Mouse (Mus musculus): ENCODE data around the gene Ptk7. TPM values are rescaled to one million over a fixed set of nuclear protein-coding genes. Genes with fewer than 3 reads are reported as not detected.
"Not testable (repeated sequence)": the region's sequence is repeated elsewhere in the genome, so short reads cannot be mapped to it uniquely, and the experiment has no call there.

Ptk7 gene
- polyA plus RNA-seq, 1 experiment from 2014 or later, result 25.9 TPM

DNA sequence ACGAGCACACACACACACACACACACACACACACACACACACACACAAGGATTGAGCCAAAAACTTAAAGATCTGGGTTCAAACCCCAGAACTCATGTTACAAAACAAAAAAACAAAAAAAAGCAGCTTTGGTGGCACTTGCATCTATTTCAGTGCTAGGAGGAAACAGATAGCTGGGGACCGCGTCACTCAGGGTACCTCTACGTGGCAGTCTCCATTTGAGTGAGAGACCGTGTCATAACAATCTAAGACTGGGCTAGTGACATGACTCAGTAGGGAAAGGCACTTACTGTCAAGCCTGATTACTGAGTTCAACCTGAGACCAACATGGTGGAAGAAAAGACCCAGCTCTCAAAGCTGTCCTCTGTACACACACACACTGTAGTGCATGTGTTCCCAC, 71.2 kb downstream of the Ptk7 start:
- no peaks in the 10 kb centered on the region for H3K9me3 ChIP-seq (ENCODE audit: control insufficient read depth, low read length)
- no peak overlapping the region for H3K9ac ChIP-seq (ENCODE audit: low read depth, low read length)
- H3K27me3 ChIP-seq (replicated peaks; ENCODE audit: control insufficient read depth, insufficient read depth, low read length), result no peaks in the 10 kb centered on the region
- H3K36me3 ChIP-seq (ENCODE audit: control insufficient read depth, insufficient read depth, low read length), result no peaks in the 10 kb centered on the region
- H3K4me1 ChIP-seq (ENCODE audit: control insufficient read depth, insufficient read depth, low read depth, low read length), result peaks cover 17% of the 10 kb centered on the region
- no peak overlapping the region for H3K4me3 ChIP-seq (ENCODE audit: low read length)
- no peak overlapping the region for H3K4me2 ChIP-seq (ENCODE audit: low read length)
- ATAC-seq, result no peak
- no peak overlapping the region for H3K27ac ChIP-seq (ENCODE audit: low read depth, low read length)
- WGBS, result 88% methylated on average over 5 of the region's 5 CpGs

GRCm38 (mm10) chr17:46557321-46557720, 72.0 kb downstream of the Ptk7 start:
- H3K9ac ChIP-seq (ENCODE audit: low read depth, low read length); H3K27ac ChIP-seq (ENCODE audit: low read depth, low read length): not testable (repeated sequence)

DNA sequence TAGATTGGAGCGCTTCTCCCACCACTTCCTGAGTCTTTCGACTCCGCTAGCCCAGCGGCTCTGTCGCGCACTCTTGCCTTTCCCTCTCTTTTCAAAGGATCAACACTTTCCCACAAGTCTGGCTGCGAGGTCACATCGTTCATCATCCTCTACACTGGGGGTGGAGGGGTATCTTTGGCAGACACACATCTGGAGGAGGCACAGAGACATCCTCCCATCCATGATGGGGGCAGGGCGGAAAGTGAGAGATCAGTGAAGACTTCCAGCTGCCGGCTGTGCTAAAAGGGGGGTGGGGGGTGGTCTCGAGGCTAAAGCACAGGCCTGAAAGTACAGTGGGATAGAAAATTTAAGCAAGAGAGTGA, 72.7 kb downstream of the Ptk7 start:
- ATAC-seq, result peak; percentile 32; the same call in 1 of the 2 replicates

More at GRCm38 (mm10) chr17:46557321-46557720, 72.0 kb downstream of the Ptk7 start:
- peaks cover 25% of the 10 kb centered on the region for H3K4me1 ChIP-seq (ENCODE audit: control insufficient read depth, insufficient read depth, low read depth, low read length)
- not testable (repeated sequence) for H3K4me3 ChIP-seq (ENCODE audit: low read length); H3K9me3 ChIP-seq (ENCODE audit: control insufficient read depth, low read length); H3K27me3 ChIP-seq (replicated peaks; ENCODE audit: control insufficient read depth, insufficient read depth, low read length); H3K36me3 ChIP-seq (ENCODE audit: control insufficient read depth, insufficient read depth, low read length); H3K4me2 ChIP-seq (ENCODE audit: low read length); ATAC-seq

GRCm38 (mm10) chr17:46555673-46556583, 73.4 kb downstream of the Ptk7 start, which contains the start of gene Srf:
Gene Srf, minus strand, starts transcription at chr17:46556175.
- under 1% methylated on average over 76 of the region's 87 CpGs for WGBS
- ATAC-seq, result peak; percentile 96

More for the DNA sequence above, 72.7 kb downstream of the Ptk7 start:
- peak overlapping the region; percentile 85 for H3K27ac ChIP-seq (ENCODE audit: low read depth, low read length)
- peaks cover 2% of the 10 kb centered on the region for H3K36me3 ChIP-seq (ENCODE audit: control insufficient read depth, insufficient read depth, low read length)
- no peaks in the 10 kb centered on the region for H3K27me3 ChIP-seq (replicated peaks; ENCODE audit: control insufficient read depth, insufficient read depth, low read length)
- H3K4me1 ChIP-seq (ENCODE audit: control insufficient read depth, insufficient read depth, low read depth, low read length), result peaks cover 27% of the 10 kb centered on the region
- H3K9me3 ChIP-seq (ENCODE audit: control insufficient read depth, low read length), result no peaks in the 10 kb centered on the region
- H3K4me2 ChIP-seq (ENCODE audit: low read length), result peak overlapping the region; percentile 88
- peak overlapping the region; percentile 99 for H3K4me3 ChIP-seq (ENCODE audit: low read length)
- peak overlapping the region; percentile 64 for H3K9ac ChIP-seq (ENCODE audit: low read depth, low read length)
- 1% methylated on average over 11 of the region's 11 CpGs for WGBS

DNA sequence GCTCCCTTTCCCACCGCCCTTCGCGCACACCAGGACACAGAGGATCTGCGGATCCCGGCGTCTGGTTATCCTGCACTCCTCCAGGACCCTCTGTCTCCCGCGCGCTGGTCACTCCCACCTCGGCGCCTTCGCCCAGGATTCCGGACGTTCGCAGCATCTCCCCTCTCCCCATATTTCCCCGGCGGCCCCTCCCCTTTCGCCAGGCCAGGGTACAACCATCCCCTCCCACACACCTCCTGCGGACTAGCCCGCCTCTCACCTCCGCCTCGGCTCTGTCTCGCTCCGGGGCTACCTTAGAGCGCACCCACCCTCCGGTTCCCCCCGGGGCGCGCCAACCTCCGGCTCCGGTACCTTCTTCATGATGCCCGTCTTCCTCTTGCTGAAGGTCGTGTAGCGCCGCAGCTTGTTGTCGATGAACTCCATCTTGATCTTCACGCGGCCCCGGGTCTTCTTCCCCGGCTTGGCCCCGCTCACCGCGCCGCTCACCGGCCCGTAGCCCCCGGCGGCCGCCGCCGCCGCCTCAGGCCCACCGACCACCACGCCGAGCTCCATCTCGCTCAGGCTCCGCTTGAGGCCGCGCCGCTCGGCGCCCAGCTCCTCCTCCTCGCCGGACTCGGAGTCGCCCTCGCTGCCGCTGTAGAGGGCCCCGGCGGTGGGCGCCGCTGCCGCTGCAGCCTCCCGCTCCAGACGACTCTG, 74.2 kb downstream of the Ptk7 start:
- peak overlapping the region; percentile 99 for H3K4me3 ChIP-seq (ENCODE audit: low read length)
- peak overlapping the region; percentile 99 for H3K9ac ChIP-seq (ENCODE audit: low read depth, low read length)
- no peak for ATAC-seq
- under 1% methylated on average over 67 of the region's 75 CpGs for WGBS
- H3K4me2 ChIP-seq (ENCODE audit: low read length), result peak overlapping the region; percentile 87
- H3K36me3 ChIP-seq (ENCODE audit: control insufficient read depth, insufficient read depth, low read length), result peaks cover 10% of the 10 kb centered on the region
- H3K9me3 ChIP-seq (ENCODE audit: control insufficient read depth, low read length), result no peaks in the 10 kb centered on the region
- H3K4me1 ChIP-seq (ENCODE audit: control insufficient read depth, insufficient read depth, low read depth, low read length), result peaks cover 27% of the 10 kb centered on the region
- H3K27me3 ChIP-seq (replicated peaks; ENCODE audit: control insufficient read depth, insufficient read depth, low read length), result no peaks in the 10 kb centered on the region
- H3K27ac ChIP-seq (ENCODE audit: low read depth, low read length), result peak overlapping the region; percentile 94

More at GRCm38 (mm10) chr17:46555673-46556583, 73.4 kb downstream of the Ptk7 start, which contains the start of gene Srf:
- Histone ChIP-seq H3K9ac (ENCODE audit: low read depth, low read length) (peak within 1 kb of the TSS; percentile 99), H3K4me1 (ENCODE audit: control insufficient read depth, insufficient read depth, low read depth, low read length) (peaks cover 27% of the 10 kb centered on the region), H3K4me2 (ENCODE audit: low read length) (peak within 1 kb of the TSS; percentile 88), H3K4me3 (ENCODE audit: low read length) (peak within 1 kb of the TSS; percentile 99), H3K27me3 (replicated peaks; ENCODE audit: control insufficient read depth, insufficient read depth, low read length) (no peaks in the 10 kb centered on the region), H3K9me3 (ENCODE audit: control insufficient read depth, low read length) (no peaks in the 10 kb centered on the region), H3K27ac (ENCODE audit: low read depth, low read length) (peak within 1 kb of the TSS; percentile 94), H3K36me3 (ENCODE audit: control insufficient read depth, insufficient read depth, low read length) (peaks cover 6% of the 10 kb centered on the region)

DNA sequence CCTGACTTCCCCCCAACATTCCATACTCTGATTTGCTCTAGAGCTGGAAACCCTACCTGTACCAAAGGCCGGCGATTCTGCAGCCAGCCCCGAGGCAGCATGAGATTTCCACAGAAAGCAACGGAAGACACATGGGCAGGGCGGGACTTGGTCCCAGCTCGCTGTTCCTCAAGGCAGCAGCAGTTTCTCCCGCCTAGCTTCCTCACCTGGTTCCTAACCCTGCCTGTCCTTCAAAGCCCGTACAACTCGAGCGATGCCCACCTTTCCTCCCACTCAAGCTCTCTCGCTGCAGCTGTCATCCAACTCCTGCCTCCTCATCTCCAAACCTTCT, 74.7 kb downstream of the Ptk7 start:
- WGBS, result under 1% methylated on average over 11 of the region's 11 CpGs

DNA sequence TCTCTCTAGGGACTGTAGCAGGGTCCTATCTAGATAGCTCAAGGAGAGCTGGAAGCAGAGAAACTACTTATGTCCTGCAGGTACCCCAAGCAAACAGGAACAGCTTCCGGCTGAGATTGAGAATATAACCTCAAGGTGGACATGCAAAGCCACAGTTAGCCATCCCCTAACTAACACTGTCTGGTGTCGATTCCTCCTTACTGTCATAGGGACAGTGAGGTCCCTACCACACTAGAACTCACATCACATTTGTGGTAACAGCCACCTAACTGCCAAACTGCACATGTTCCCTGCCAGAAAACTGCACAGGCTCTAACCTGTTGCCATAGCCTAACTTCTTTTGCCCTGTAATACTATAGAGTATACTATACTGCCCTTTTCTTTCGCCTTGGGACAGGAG, 75.4 kb downstream of the Ptk7 start:
- Histone ChIP-seq H3K4me3 (ENCODE audit: low read length) (peak overlapping the region; percentile 99), H3K9ac (ENCODE audit: low read depth, low read length) (peak overlapping the region; percentile 99), H3K4me2 (ENCODE audit: low read length) (peak overlapping the region; percentile 87), H3K9me3 (ENCODE audit: control insufficient read depth, low read length) (no peaks in the 10 kb centered on the region), H3K27ac (ENCODE audit: low read depth, low read length) (no peak overlapping the region), H3K4me1 (ENCODE audit: control insufficient read depth, insufficient read depth, low read depth, low read length) (peaks cover 27% of the 10 kb centered on the region), H3K27me3 (replicated peaks; ENCODE audit: control insufficient read depth, insufficient read depth, low read length) (no peaks in the 10 kb centered on the region), H3K36me3 (ENCODE audit: control insufficient read depth, insufficient read depth, low read length) (peaks cover 16% of the 10 kb centered on the region)
- 75% methylated on average over 3 of the region's 3 CpGs for WGBS
- no peak for ATAC-seq

More for the DNA sequence above, 74.7 kb downstream of the Ptk7 start:
- Histone ChIP-seq H3K4me2 (ENCODE audit: low read length) (peak overlapping the region; percentile 87), H3K36me3 (ENCODE audit: control insufficient read depth, insufficient read depth, low read length) (peaks cover 15% of the 10 kb centered on the region), H3K4me3 (ENCODE audit: low read length) (peak overlapping the region; percentile 99), H3K9ac (ENCODE audit: low read depth, low read length) (peak overlapping the region; percentile 99), H3K4me1 (ENCODE audit: control insufficient read depth, insufficient read depth, low read depth, low read length) (peaks cover 27% of the 10 kb centered on the region), H3K9me3 (ENCODE audit: control insufficient read depth, low read length) (no peaks in the 10 kb centered on the region), H3K27me3 (replicated peaks; ENCODE audit: control insufficient read depth, insufficient read depth, low read length) (no peaks in the 10 kb centered on the region), H3K27ac (ENCODE audit: low read depth, low read length) (peak overlapping the region; percentile 94)
- no peak for ATAC-seq

- peak overlapping the region; percentile 87 for H3K4me2 ChIP-seq (ENCODE audit: low read length)
- peak overlapping the region; percentile 80 for H3K27ac ChIP-seq (ENCODE audit: low read depth, low read length)
- H3K4me3 ChIP-seq (ENCODE audit: low read length), result peak overlapping the region; percentile 99
- 49% methylated on average over 11 of the region's 11 CpGs for WGBS
- peak overlapping the region; percentile 99 for H3K9ac ChIP-seq (ENCODE audit: low read depth, low read length)
- no peaks in the 10 kb centered on the region for H3K9me3 ChIP-seq (ENCODE audit: control insufficient read depth, low read length)
- peaks cover 21% of the 10 kb centered on the region for H3K36me3 ChIP-seq (ENCODE audit: control insufficient read depth, insufficient read depth, low read length)
- ATAC-seq, result no peak
- peaks cover 27% of the 10 kb centered on the region for H3K4me1 ChIP-seq (ENCODE audit: control insufficient read depth, insufficient read depth, low read depth, low read length)
- no peaks in the 10 kb centered on the region for H3K27me3 ChIP-seq (replicated peaks; ENCODE audit: control insufficient read depth, insufficient read depth, low read length)
Observed at GRCm38 (mm10) chr17:46553469-46553868, 75.8 kb downstream of the Ptk7 start.

DNA sequence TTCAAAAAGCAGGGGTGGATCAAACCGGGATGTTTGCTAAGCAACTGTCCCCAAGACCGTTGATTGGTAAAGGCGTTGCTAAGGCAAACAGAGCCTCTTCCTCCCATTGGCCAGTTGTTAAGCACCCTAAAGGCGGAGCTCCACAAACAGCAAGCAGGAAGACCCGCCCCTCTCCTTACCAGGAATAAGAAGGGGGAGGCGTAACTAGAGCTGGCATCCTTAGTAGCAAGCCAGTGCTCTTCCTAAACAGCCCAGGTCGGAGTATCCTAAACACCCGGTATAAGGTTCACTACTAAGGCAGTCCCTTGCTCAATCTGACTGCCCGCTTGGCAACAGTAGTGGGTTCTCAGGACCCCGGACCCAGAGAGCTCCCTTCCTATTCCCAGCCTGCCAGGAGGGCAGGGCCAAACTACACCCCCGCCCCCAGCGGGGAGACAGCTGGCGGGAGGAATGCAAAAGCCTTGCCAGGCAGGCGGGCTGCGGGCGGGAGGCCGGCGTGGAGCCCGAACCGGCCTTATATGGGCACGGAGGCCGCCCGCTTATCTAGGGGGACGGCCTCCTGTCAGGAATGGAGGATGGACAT, 76.4 kb downstream of the Ptk7 start:
- H3K9ac ChIP-seq (ENCODE audit: low read depth, low read length), result peak overlapping the region; percentile 99
- H3K4me2 ChIP-seq (ENCODE audit: low read length), result peak overlapping the region; percentile 87
- ATAC-seq, result peak; percentile 80
- H3K27ac ChIP-seq (ENCODE audit: low read depth, low read length), result peak overlapping the region; percentile 80
- H3K9me3 ChIP-seq (ENCODE audit: control insufficient read depth, low read length), result no peaks in the 10 kb centered on the region
- H3K4me1 ChIP-seq (ENCODE audit: control insufficient read depth, insufficient read depth, low read depth, low read length), result peaks cover 27% of the 10 kb centered on the region
- under 1% methylated on average over 24 of the region's 24 CpGs for WGBS
- peaks cover 23% of the 10 kb centered on the region for H3K36me3 ChIP-seq (ENCODE audit: control insufficient read depth, insufficient read depth, low read length)
- no peaks in the 10 kb centered on the region for H3K27me3 ChIP-seq (replicated peaks; ENCODE audit: control insufficient read depth, insufficient read depth, low read length)
- peak overlapping the region; percentile 99 for H3K4me3 ChIP-seq (ENCODE audit: low read length)
